Mouse (Mus musculus) midbrain, embryonic 13.5 days (tissue): ENCODE results near the gene Chmp2a. TPM values are rescaled to one million over a fixed set of nuclear protein-coding genes. Genes with fewer than 3 reads are reported as not detected.

ENCODE experiments used
- ATAC-seq: fragments of 200-750 bp; cut with Nextera tagmentation; 2 replicates; pipeline ENCODE4 v1.8.0; 2017; ENCODE audit warnings: mild to moderate bottlenecking, moderate TSS enrichment, moderate library complexity
- H3K27ac ChIP-seq: fragments of 300-500 bp; sonication (generic); 2 replicates; pipeline ENCODE4 v1.5.1; 2015; ENCODE audit warnings: inconsistent platforms, mild to moderate bottlenecking, moderate library complexity
- H3K27me3 ChIP-seq: fragments of 300-500 bp; sonication (generic); 2 replicates; pipeline ENCODE4 v1.6.1; 2015; ENCODE audit warnings: mild to moderate bottlenecking, inconsistent platforms
- H3K36me3 ChIP-seq: fragments of 300-500 bp; sonication (generic); 2 replicates; pipeline ENCODE4 v1.6.1; 2015; ENCODE audit warnings: mild to moderate bottlenecking, inconsistent platforms
- H3K4me1 ChIP-seq: fragments of 300-500 bp; sonication (generic); replicated peaks from 2 replicates; pipeline ENCODE4 v1.6.1; 2015; ENCODE audit warnings: inconsistent platforms
- H3K4me2 ChIP-seq: fragments of 300-500 bp; sonication (generic); replicated peaks from 2 replicates; pipeline ENCODE4 v1.6.1; 2015; ENCODE audit warnings: moderate library complexity, mild to moderate bottlenecking, inconsistent platforms
- H3K4me3 ChIP-seq: fragments of 300-500 bp; sonication (generic); replicated peaks from 2 replicates; pipeline ENCODE4 v1.5.1; 2015; ENCODE audit warnings: mild to moderate bottlenecking, inconsistent platforms
- H3K9ac ChIP-seq: fragments of 300-500 bp; sonication (generic); replicated peaks from 2 replicates; pipeline ENCODE4 v1.6.1; 2015; ENCODE audit warnings: mild to moderate bottlenecking, inconsistent platforms
- H3K9me3 ChIP-seq: fragments of 300-500 bp; sonication (generic); 2 replicates; pipeline ENCODE4 v1.6.1; 2016; ENCODE audit warnings: mild to moderate bottlenecking, inconsistent platforms
- WGBS: fragments of 180-500 bp; shearing (Covaris S2); methylation state at CpG from one replicate; pipeline ENCODE4 v1.1.7; 2015; 5-methylcytosine and 5-hydroxymethylcytosine counted together
- polyA plus RNA-seq: library from polyadenylated mRNA; unstranded; fragments of >200 nt; fragmentation: Nextera tagmentation; extraction: Ambion mirVana; gene quantifications from 2 replicates; pipeline ENCODE4 v1.2.1, GENCODE M21; 2015

The Chmp2a gene
- polyA plus RNA-seq, 1 experiment from 2014 or later: 186 TPM

GRCm38 (mm10) chr7:13010005-13010908 is 24.4 kb downstream of the Chmp2a start, which contains the start of gene Zbtb45:
Gene Zbtb45, minus strand, starts transcription at chr7:13010034.
- H3K9me3 ChIP-seq: no peaks in the 10 kb centered on the region
- peak within 1 kb of the TSS; percentile 93 for H3K27ac ChIP-seq
- peaks cover 4% of the 10 kb centered on the region; the same call in 1 of the 2 replicates for H3K27me3 ChIP-seq
- H3K4me3 ChIP-seq: peak within 1 kb of the TSS; percentile 70
- 15% methylated on average over 26 of the region's 26 CpGs for WGBS
- peak within 1 kb of the TSS; percentile 86 for H3K9ac ChIP-seq
- peaks cover 29% of the 10 kb centered on the region for H3K4me1 ChIP-seq
- H3K36me3 ChIP-seq: peaks cover 27% of the 10 kb centered on the region
- peak within 1 kb of the TSS; percentile 81 for H3K4me2 ChIP-seq
- no peak for ATAC-seq

GRCm38 (mm10) chr7:13009143-13010004 is 25.2 kb downstream of the Chmp2a start:
- peak overlapping the region; percentile 81 for H3K4me2 ChIP-seq
- peaks cover 4% of the 10 kb centered on the region; the same call in 1 of the 2 replicates for H3K27me3 ChIP-seq
- no peaks in the 10 kb centered on the region for H3K9me3 ChIP-seq
- peaks cover 34% of the 10 kb centered on the region for H3K36me3 ChIP-seq
- peak; percentile 92 for ATAC-seq
- H3K9ac ChIP-seq: peak overlapping the region; percentile 86
- H3K4me1 ChIP-seq: peaks cover 29% of the 10 kb centered on the region
- peak overlapping the region; percentile 70 for H3K4me3 ChIP-seq
- H3K27ac ChIP-seq: peak overlapping the region; percentile 93
- 0% methylated on average over 42 of the region's 42 CpGs for WGBS

GRCm38 (mm10) chr7:13007341-13008092 is 27.1 kb downstream of the Chmp2a start:
- ATAC-seq: no peak
- WGBS: 39% methylated on average over 57 of the region's 57 CpGs
- no peak overlapping the region for H3K27ac ChIP-seq
- no peaks in the 10 kb centered on the region for H3K9me3 ChIP-seq
- peak overlapping the region; percentile 86 for H3K9ac ChIP-seq
- no peak overlapping the region for H3K4me3 ChIP-seq
- peak overlapping the region; percentile 81 for H3K4me2 ChIP-seq
- peaks cover 4% of the 10 kb centered on the region; the same call in 1 of the 2 replicates for H3K27me3 ChIP-seq
- H3K4me1 ChIP-seq: peaks cover 29% of the 10 kb centered on the region
- peaks cover 40% of the 10 kb centered on the region for H3K36me3 ChIP-seq

GRCm38 (mm10) chr7:13006531-13006930 is 28.1 kb downstream of the Chmp2a start:
- H3K9me3 ChIP-seq: no peaks in the 10 kb centered on the region
- H3K36me3 ChIP-seq: peaks cover 40% of the 10 kb centered on the region
- H3K27ac ChIP-seq: no peak overlapping the region
- no peak overlapping the region for H3K9ac ChIP-seq
- WGBS: 83% methylated on average over 10 of the region's 10 CpGs
- H3K4me2 ChIP-seq: no peak overlapping the region
- no peak overlapping the region for H3K4me3 ChIP-seq
- no peak for ATAC-seq
- H3K27me3 ChIP-seq: peaks cover 4% of the 10 kb centered on the region; the same call in 1 of the 2 replicates
- peaks cover 29% of the 10 kb centered on the region for H3K4me1 ChIP-seq

GRCm38 (mm10) chr7:13006011-13006410 is 28.6 kb downstream of the Chmp2a start:
- 92% methylated on average over 17 of the region's 17 CpGs for WGBS
- Histone ChIP-seq H3K9ac (no peak overlapping the region), H3K4me3 (no peak overlapping the region), H3K36me3 (peaks cover 40% of the 10 kb centered on the region), H3K4me2 (no peak overlapping the region), H3K9me3 (no peaks in the 10 kb centered on the region), H3K27ac (no peak overlapping the region), H3K27me3 (peaks cover 4% of the 10 kb centered on the region; the same call in 1 of the 2 replicates), H3K4me1 (peaks cover 29% of the 10 kb centered on the region)
- ATAC-seq: no peak

GRCm38 (mm10) chr7:13003380-13003779 is 31.2 kb downstream of the Chmp2a start:
- no peak overlapping the region for H3K27ac ChIP-seq
- no peak for ATAC-seq
- peaks cover 15% of the 10 kb centered on the region for H3K4me1 ChIP-seq
- WGBS: 78% methylated on average over 5 of the region's 5 CpGs
- no peak overlapping the region for H3K9ac ChIP-seq
- H3K27me3 ChIP-seq: peaks cover 4% of the 10 kb centered on the region; the same call in 1 of the 2 replicates
- no peaks in the 10 kb centered on the region for H3K9me3 ChIP-seq
- peaks cover 40% of the 10 kb centered on the region for H3K36me3 ChIP-seq
- no peak overlapping the region for H3K4me3 ChIP-seq
- no peak overlapping the region for H3K4me2 ChIP-seq

- ATAC-seq: no peak
- no peak overlapping the region for H3K9ac ChIP-seq
- H3K4me1 ChIP-seq: no peaks in the 10 kb centered on the region
- no peaks in the 10 kb centered on the region for H3K9me3 ChIP-seq
- H3K27me3 ChIP-seq: no peaks in the 10 kb centered on the region
- H3K4me2 ChIP-seq: no peak overlapping the region
- no peak overlapping the region for H3K27ac ChIP-seq
- H3K36me3 ChIP-seq: peaks cover 25% of the 10 kb centered on the region
- 66% methylated on average over 1 of the region's 1 CpGs for WGBS
- H3K4me3 ChIP-seq: no peak overlapping the region
Observed at GRCm38 (mm10) chr7:13001584-13001983, 33.0 kb downstream of the Chmp2a start.

GRCm38 (mm10) chr7:12998851-12999250 is 35.8 kb downstream of the Chmp2a start, which contains the start of gene Trim28:
Gene Trim28, plus strand, starts transcription at chr7:12999114.
- H3K36me3 ChIP-seq: 0 out of 2 replicates have a peak, but pooled peaks cover 1% of the 10 kb centered on the region
- H3K4me2 ChIP-seq: no peak within 1 kb of the TSS
- no peaks in the 10 kb centered on the region for H3K4me1 ChIP-seq
- H3K27ac ChIP-seq: no peak within 1 kb of the TSS
- no peak within 1 kb of the TSS for H3K9ac ChIP-seq
- H3K9me3 ChIP-seq: no peaks in the 10 kb centered on the region
- no peaks in the 10 kb centered on the region for H3K27me3 ChIP-seq
- WGBS: 91% methylated on average over 3 of the region's 3 CpGs
- H3K4me3 ChIP-seq: no peak within 1 kb of the TSS
- no peak for ATAC-seq

GRCm38 (mm10) chr7:12998053-12998452 is 36.6 kb downstream of the Chmp2a start, which contains the start of gene Slc27a5:
Gene Slc27a5, minus strand, starts transcription at chr7:12998192.
- Histone ChIP-seq H3K4me3 (no peak within 1 kb of the TSS), H3K27me3 (no peaks in the 10 kb centered on the region), H3K4me1 (no peaks in the 10 kb centered on the region), H3K4me2 (no peak within 1 kb of the TSS), H3K27ac (no peak within 1 kb of the TSS), H3K9me3 (no peaks in the 10 kb centered on the region), H3K9ac (no peak within 1 kb of the TSS), H3K36me3 (no peaks in the 10 kb centered on the region)
- ATAC-seq: no peak
- WGBS: 76% methylated on average over 5 of the region's 5 CpGs

- Histone ChIP-seq H3K27me3 (no peaks in the 10 kb centered on the region), H3K9me3 (no peaks in the 10 kb centered on the region), H3K36me3 (no peaks in the 10 kb centered on the region), H3K4me1 (no peaks in the 10 kb centered on the region), H3K9ac (no peak overlapping the region), H3K4me2 (no peak overlapping the region), H3K4me3 (no peak overlapping the region), H3K27ac (no peak overlapping the region)
- 73% methylated on average over 5 of the region's 5 CpGs for WGBS
- ATAC-seq: no peak
Observed at GRCm38 (mm10) chr7:12997230-12997629, 37.4 kb downstream of the Chmp2a start.

- no peak overlapping the region for H3K4me3 ChIP-seq
Observed at GRCm38 (mm10) chr7:12995862-12996261, 38.7 kb downstream of the Chmp2a start.

More at GRCm38 (mm10) chr7:12995862-12996261, 38.7 kb downstream of the Chmp2a start:
- Histone ChIP-seq H3K27ac (no peak overlapping the region), H3K36me3 (no peaks in the 10 kb centered on the region), H3K9ac (no peak overlapping the region), H3K9me3 (no peaks in the 10 kb centered on the region), H3K27me3 (no peaks in the 10 kb centered on the region), H3K4me2 (no peak overlapping the region), H3K4me1 (no peaks in the 10 kb centered on the region)
- ATAC-seq: no peak
